Mouse (Mus musculus) liver, adult 2 months (tissue): Measurements from ENCODE around the gene Rmnd1. TPM values are rescaled to one million over a fixed set of nuclear protein-coding genes. Genes with fewer than 3 reads are reported as not detected.

Source experiments
- DNase-seq: peaks from one replicate; pipeline ENCODE4 v3.0.0-alpha.2; 2011; ENCODE audit warnings: low read depth, low spot score; ENCODE audit errors: extremely low read depth
- H3K27ac ChIP-seq: fragments of 200-500 bp; replicated peaks from 2 replicates; pipeline ENCODE4 v1.5.1; 2012; ENCODE audit warnings: low read depth, mild to moderate bottlenecking, control low read depth, inconsistent platforms, low read length; ENCODE audit not compliant: insufficient read depth
- H3K27me3 ChIP-seq: fragments of 200-500 bp; 2 replicates; pipeline ENCODE4 v1.6.1; 2012; ENCODE audit warnings: mild to moderate bottlenecking, moderate library complexity, low read length, inconsistent platforms; ENCODE audit not compliant: control insufficient read depth, insufficient read depth
- H3K36me3 ChIP-seq: fragments of 200-500 bp; 2 replicates; pipeline ENCODE4 v1.6.1; 2012; ENCODE audit warnings: low read length, inconsistent platforms; ENCODE audit not compliant: control insufficient read depth, insufficient read depth
- H3K4me1 ChIP-seq: fragments of 200-500 bp; 2 replicates; pipeline ENCODE4 v1.6.1; 2011; ENCODE audit warnings: low read length; ENCODE audit not compliant: control insufficient read depth, insufficient read depth
- H3K4me3 ChIP-seq: fragments of 200-500 bp; 2 replicates; pipeline ENCODE4 v1.5.1; 2011; ENCODE audit warnings: low read depth, mild to moderate bottlenecking, control low read depth, low read length, moderate library complexity; ENCODE audit not compliant: insufficient read depth
- H3K79me2 ChIP-seq: fragments of 200-500 bp; 2 replicates; pipeline ENCODE4 v1.6.1; 2012; ENCODE audit warnings: inconsistent platforms, mild to moderate bottlenecking, low read length, moderate library complexity; ENCODE audit not compliant: control insufficient read depth, insufficient read depth
- H3K9ac ChIP-seq: fragments of 200-500 bp; 2 replicates; pipeline ENCODE4 v1.6.1; 2012; ENCODE audit warnings: low read depth, mild to moderate bottlenecking, control low read depth, inconsistent platforms, low read length
- CTCF ChIP-seq: fragments of 200-500 bp; IDR thresholded peaks from 2 replicates; pipeline ENCODE4 v1.5.1; 2011; ENCODE audit warnings: low read depth, low read length, control low read depth
- POLR2A ChIP-seq: fragments of 200-500 bp; IDR thresholded peaks from 2 replicates; pipeline ENCODE4 v1.6.1; 2011; ENCODE audit warnings: low read length, control low read depth; ENCODE audit not compliant: insufficient read depth; ENCODE audit errors: extremely low read depth
- WGBS: fragments of 180-500 bp; shearing (Covaris S2); methylation state at CpG from one replicate; pipeline ENCODE4 v1.1.7; 2018; 5-methylcytosine and 5-hydroxymethylcytosine counted together
- polyA plus RNA-seq: library from polyadenylated mRNA; depleted of rRNA; stranded (reverse); fragments of >200 nt; gene quantifications from 2 replicates; pipeline ENCODE4 v1.2.3, GENCODE M21; 2012
- total RNA-seq: library from RNA; depleted of rRNA; stranded (reverse); fragments of >200 nt; gene quantifications from 2 replicates; pipeline ENCODE4 v1.2.3, GENCODE M21; 2014

Rmnd1 gene
- total and polyA plus RNA-seq, 2 experiments = 35.7 to 43.1 TPM

DNA sequence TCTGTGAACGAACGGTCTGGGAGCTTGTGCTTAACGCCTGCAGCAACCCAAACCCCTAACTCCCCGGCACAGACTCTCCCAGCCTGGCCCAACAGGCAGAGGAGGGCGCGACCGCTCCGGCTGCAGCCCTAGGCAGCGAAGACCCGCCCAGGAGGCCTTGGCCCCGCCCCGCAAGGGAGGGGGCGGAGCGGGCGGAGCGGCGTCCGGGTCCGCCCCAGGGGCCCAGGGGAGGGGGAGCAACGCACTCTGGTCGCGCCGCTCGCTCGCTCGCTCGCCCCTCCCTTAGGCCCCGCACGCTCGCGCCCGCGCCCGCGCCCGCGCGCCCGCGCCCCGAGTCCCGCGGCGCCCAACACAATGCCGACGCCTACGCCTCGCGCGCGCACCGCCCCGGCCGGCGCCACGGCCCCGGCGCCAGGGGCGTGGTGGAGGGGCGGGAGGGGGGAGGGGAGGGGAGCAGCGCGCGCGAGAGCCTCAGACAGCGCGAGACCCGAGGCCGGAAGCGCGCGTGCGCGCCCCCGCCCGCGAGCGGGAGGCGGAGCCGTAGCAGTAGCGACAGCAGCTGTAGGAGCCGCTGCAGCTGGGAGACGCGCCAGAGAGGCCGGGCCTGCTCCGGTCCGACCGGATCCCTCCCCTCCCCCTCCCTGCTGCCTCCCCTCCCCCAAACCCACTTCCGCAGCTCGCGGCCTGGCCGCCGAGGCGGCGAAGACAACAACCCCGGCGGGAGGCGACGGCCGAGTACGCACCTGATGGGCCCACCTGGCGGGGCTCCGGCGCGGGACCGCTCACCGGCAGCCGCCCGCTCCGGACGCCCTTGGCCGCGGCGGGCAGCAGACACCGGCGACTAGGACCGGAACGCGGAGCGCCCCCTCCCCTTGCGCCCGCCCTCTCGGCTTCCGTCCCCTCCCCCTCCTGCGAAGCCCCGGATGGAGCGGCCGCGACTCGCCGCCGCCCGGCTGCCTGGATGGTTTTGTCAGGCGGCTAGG is 45.3 kb downstream of the Rmnd1 start:
- Histone ChIP-seq H3K27ac (peak overlapping the region; percentile 98), H3K27me3 (no peaks in the 10 kb centered on the region), H3K36me3 (no peaks in the 10 kb centered on the region), H3K9ac (peak overlapping the region; percentile 98), H3K4me3 (peak overlapping the region; percentile 94), H3K4me1 (peaks cover 29% of the 10 kb centered on the region), H3K79me2 (peaks cover 33% of the 10 kb centered on the region; the same call in 1 of the 2 replicates)
- TF ChIP-seq POLR2A (peak; percentile 66; the same call in 1 of the 2 replicates), CTCF (no peak)
- WGBS = under 1% methylated on average over 84 of the region's 133 CpGs
- peak; percentile 85 for DNase-seq

- Histone ChIP-seq H3K4me3 (no peak overlapping the region), H3K27me3 (no peaks in the 10 kb centered on the region), H3K36me3 (no peaks in the 10 kb centered on the region), H3K4me1 (peaks cover 7% of the 10 kb centered on the region), H3K27ac (no peak overlapping the region), H3K9ac (no peak overlapping the region), H3K79me2 (peaks cover 32% of the 10 kb centered on the region; the same call in 1 of the 2 replicates)
- WGBS = 95% methylated on average over 7 of the region's 7 CpGs
- no peak for TF ChIP-seq CTCF
- no peak for TF ChIP-seq POLR2A
- DNase-seq = no peak
These were observed 47.9 kb downstream of the Rmnd1 start for GRCm38 (mm10) chr10:4384244-4384643.

DNA sequence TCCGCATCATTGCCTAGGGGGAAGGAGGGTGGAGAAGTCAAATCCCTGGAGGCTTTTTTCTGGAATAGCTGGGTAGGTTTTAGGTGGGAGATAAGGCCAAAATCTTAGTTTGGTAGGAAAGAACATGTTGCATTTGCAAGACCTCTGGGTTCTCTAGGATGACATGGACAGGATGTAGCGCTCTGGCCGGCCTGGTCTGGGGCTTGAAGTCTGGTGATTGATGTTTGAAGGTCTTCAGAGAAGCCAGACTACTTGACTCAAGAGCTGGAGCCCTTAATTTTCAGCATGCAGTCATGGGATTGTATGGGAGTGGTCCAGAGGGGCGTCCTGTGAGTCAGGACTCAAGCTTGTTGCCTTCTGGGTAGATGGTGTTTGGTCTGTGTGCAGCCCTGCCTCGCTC is 51.4 kb downstream of the Rmnd1 start:
- Histone ChIP-seq H3K27me3 (no peaks in the 10 kb centered on the region), H3K36me3 (no peaks in the 10 kb centered on the region), H3K4me1 (peaks cover 1% of the 10 kb centered on the region), H3K27ac (no peak overlapping the region), H3K79me2 (peaks cover 35% of the 10 kb centered on the region; the same call in 1 of the 2 replicates), H3K9ac (no peak overlapping the region), H3K4me3 (no peak overlapping the region)
- 96% methylated on average over 5 of the region's 5 CpGs for WGBS
- TF ChIP-seq POLR2A (no peak), CTCF (no peak)
- no peak for DNase-seq

- H3K4me3 ChIP-seq = no peak overlapping the region
- DNase-seq = no peak
- H3K36me3 ChIP-seq = peaks cover 2% of the 10 kb centered on the region; the same call in 1 of the 2 replicates
- peaks cover 20% of the 10 kb centered on the region; the same call in 1 of the 2 replicates for H3K79me2 ChIP-seq
- WGBS = 92% methylated on average over 7 of the region's 7 CpGs
- no peak overlapping the region for H3K27ac ChIP-seq
- TF ChIP-seq POLR2A (no peak), CTCF (no peak)
- H3K9ac ChIP-seq = no peak overlapping the region
- no peaks in the 10 kb centered on the region for H3K27me3 ChIP-seq
- no peaks in the 10 kb centered on the region for H3K4me1 ChIP-seq
These were observed 55.3 kb downstream of the Rmnd1 start for GRCm38 (mm10) chr10:4376931-4377330.

GRCm38 (mm10) chr10:4376461-4376860 is 55.7 kb downstream of the Rmnd1 start:
- Histone ChIP-seq H3K27me3 (no peaks in the 10 kb centered on the region), H3K36me3 (peaks cover 2% of the 10 kb centered on the region; the same call in 1 of the 2 replicates), H3K4me3 (no peak overlapping the region), H3K27ac (no peak overlapping the region), H3K9ac (no peak overlapping the region), H3K79me2 (peaks cover 20% of the 10 kb centered on the region; the same call in 1 of the 2 replicates), H3K4me1 (no peaks in the 10 kb centered on the region)
- WGBS = 86% methylated on average over 7 of the region's 7 CpGs
- DNase-seq = no peak
- TF ChIP-seq CTCF = no peak

DNA sequence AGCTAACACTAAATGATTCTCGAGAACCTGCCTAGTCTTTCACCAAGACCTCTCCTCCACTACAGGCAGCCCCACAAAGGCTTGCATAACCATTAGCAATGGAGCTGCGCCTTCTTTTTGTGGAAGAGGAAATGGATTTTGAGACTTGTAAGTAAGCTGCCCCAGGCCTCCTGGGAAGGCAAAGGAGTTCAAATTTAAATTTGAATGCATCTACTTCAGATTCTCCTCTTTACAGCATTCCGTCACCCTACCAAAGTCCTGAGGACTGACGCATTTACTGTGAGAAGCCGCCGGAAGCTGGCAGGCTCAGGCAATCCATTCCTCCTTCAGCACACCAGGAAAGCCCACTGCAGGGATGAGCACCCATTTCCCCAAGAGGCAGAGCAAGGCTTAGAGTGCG is 56.9 kb downstream of the Rmnd1 start:
- Histone ChIP-seq H3K27ac (no peak overlapping the region), H3K27me3 (no peaks in the 10 kb centered on the region), H3K79me2 (peaks cover 13% of the 10 kb centered on the region; the same call in 1 of the 2 replicates), H3K9ac (no peak overlapping the region), H3K4me3 (no peak overlapping the region), H3K4me1 (no peaks in the 10 kb centered on the region), H3K36me3 (peaks cover 2% of the 10 kb centered on the region; the same call in 1 of the 2 replicates)
- WGBS = 87% methylated on average over 7 of the region's 7 CpGs
- no peak for DNase-seq
- TF ChIP-seq CTCF (no peak), POLR2A (no peak)
